8 mouse cellular contexts compared by ENCODE assay signal in the genomic region with DNA sequence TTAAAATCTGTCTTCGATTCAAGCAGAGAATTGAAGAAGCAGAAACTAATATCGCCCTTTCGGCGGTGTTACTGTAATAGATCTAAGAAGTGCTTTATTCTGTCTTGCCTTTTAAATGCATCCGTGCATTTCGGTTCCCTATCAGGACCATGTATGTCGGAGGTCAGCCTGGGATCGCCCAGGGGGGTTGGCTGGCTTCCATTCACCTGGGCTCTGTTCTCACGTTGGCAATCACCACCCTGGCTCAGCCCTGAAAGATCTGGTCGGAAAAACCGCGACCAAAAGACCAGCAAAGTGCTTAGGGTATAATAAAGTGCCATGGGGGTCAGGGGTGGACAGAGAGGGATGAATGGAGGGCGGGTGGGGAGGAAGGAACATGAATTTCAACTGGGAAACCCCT. TPM values are rescaled to one million over a fixed set of nuclear protein-coding genes. Genes with fewer than 3 reads are reported as not detected.
A peak's percentile ranks its signal among the peaks of the same experiment; 100 is the strongest.
DNase-seq lines count a peak whose midpoint lies in the region; ATAC-seq and TF ChIP-seq lines count a peak whose summit lies in the region.

No protein-coding gene starts in this region.

- no peaks in the 10 kb centered on the region for H3K36me3 ChIP-seq in heart, embryonic 12.5 days
- H3K36me3 ChIP-seq in hindbrain, embryonic 13.5 days: no peaks in the 10 kb centered on the region
- no peaks in the 10 kb centered on the region for H3K36me3 ChIP-seq in liver, embryonic 14.5 days (replicated peaks; ENCODE audit: control insufficient read depth, insufficient read depth, low read depth)

- H3K4me2 ChIP-seq in heart, embryonic 12.5 days: peak overlapping the region; percentile 98
- peak overlapping the region; percentile 91 for H3K4me2 ChIP-seq in hindbrain, embryonic 13.5 days
- peak overlapping the region; percentile 58 for H3K4me2 ChIP-seq in liver, embryonic 14.5 days (ENCODE audit: low read depth)

- H3K4me1 ChIP-seq in heart, embryonic 12.5 days (replicated peaks): 0 out of 2 replicates have a peak, but pooled peaks cover 6% of the 10 kb centered on the region
- peaks cover 13% of the 10 kb centered on the region for H3K4me1 ChIP-seq in hindbrain, embryonic 13.5 days (replicated peaks)
- H3K4me1 ChIP-seq in liver, embryonic 14.5 days (replicated peaks; ENCODE audit: control insufficient read depth in 2 of 2, insufficient read depth in 2 of 2, low read length in 1 of 2): no peaks in the 10 kb centered on the region

- no peak for TF ChIP-seq EP300 in liver, embryonic 14.5 days (IDR thresholded peaks at IDR 0.05; ENCODE audit: low read depth)

- H3K9me3 ChIP-seq in heart, embryonic 12.5 days (replicated peaks): no peaks in the 10 kb centered on the region
- H3K9me3 ChIP-seq in hindbrain, embryonic 13.5 days: no peaks in the 10 kb centered on the region
- H3K9me3 ChIP-seq in liver, embryonic 14.5 days (ENCODE audit: control insufficient read depth, low read length): no peaks in the 10 kb centered on the region

- intact Hi-C loops in heart, postnatal 25 days (cut with DNase I): loop anchor here (5.0 kb wide), 1 partner anchor 76 kb away; no protein-coding TSS in a partner anchor

- H3K9ac ChIP-seq in heart, embryonic 12.5 days: peak overlapping the region; percentile 83
- H3K9ac ChIP-seq in hindbrain, embryonic 13.5 days: peak overlapping the region; percentile 90
- no peak overlapping the region for H3K9ac ChIP-seq in liver, embryonic 14.5 days (replicated peaks)

- H3K4me3 ChIP-seq in heart, embryonic 12.5 days: peak overlapping the region; percentile 76
- H3K4me3 ChIP-seq in hindbrain, embryonic 13.5 days: peak overlapping the region; percentile 81
- peak overlapping the region; percentile 42 to 50; a peak in 2 of 4 replicates for H3K4me3 ChIP-seq in liver, embryonic 14.5 days (ENCODE audit: insufficient read depth in 1 of 2, low read depth in 2 of 2, low read length in 2 of 2)

- peaks cover 55% of the 10 kb centered on the region for H3K27me3 ChIP-seq in heart, embryonic 12.5 days (replicated peaks)
- peaks cover 15% of the 10 kb centered on the region for H3K27me3 ChIP-seq in hindbrain, embryonic 13.5 days
- peaks cover 41% of the 10 kb centered on the region for H3K27me3 ChIP-seq in liver, embryonic 14.5 days (ENCODE audit: control insufficient read depth, insufficient read depth, low read length)

- ATAC-seq in heart, embryonic 12.5 days (ENCODE audit: insufficient number of reproducible peaks, low FRiP score): no peak
- peak; percentile 37; the same call in 1 of the 2 replicates for ATAC-seq in hindbrain, embryonic 13.5 days (ENCODE audit: low FRiP score)
- ATAC-seq in liver, embryonic 14.5 days (ENCODE audit: insufficient read depth): no peak

- H3K27ac ChIP-seq in heart, embryonic 12.5 days (ENCODE audit: poor library complexity, severe bottlenecking): no peak overlapping the region
- H3K27ac ChIP-seq in hindbrain, embryonic 13.5 days: peak overlapping the region; percentile 69; the same call in 1 of the 2 replicates
- H3K27ac ChIP-seq in liver, embryonic 14.5 days: no peak overlapping the region

- no peak for DNase-seq in heart, postnatal 25 days (ENCODE audit: low spot score)
- DNase-seq in cerebellum, adult 9-10 months: peak; percentile 78
- no peak for DNase-seq in liver, embryonic 14.5 days (ENCODE audit: low read depth in 3 of 3, low spot score in 3 of 3)
- no peak for DNase-seq in thymus, postnatal 36 days
- DNase-seq in adrenal gland, postnatal 14 days: no peak
- no peak for DNase-seq in spleen, postnatal 10 days (ENCODE audit: low spot score in 2 of 2)

- no peak for TF ChIP-seq CTCF in liver, embryonic 14.5 days (IDR thresholded peaks at IDR 0.05; ENCODE audit: low read depth)

- WGBS in heart, embryonic 12.5 days: 18% methylated on average over 13 of the region's 13 CpGs
- WGBS in hindbrain, embryonic 13.5 days: 11% methylated on average over 13 of the region's 13 CpGs
- 14% methylated on average over 13 of the region's 13 CpGs for WGBS in liver, embryonic 14.5 days (ENCODE audit: insufficient replicate concordance)

RNA-seq across cellular contexts. Expression of gene Tmem150c, which starts 1.3 kb away (rescaled TPM):
- 1.1 and 1.9 TPM in 2 replicates for polyA plus RNA-seq in heart, embryonic 12.5 days (2016; fragmentation: Nextera tagmentation; extraction: Ambion mirVana)
- 1 to 10 TPM; 4.0 to 5.7 TPM for total RNA-seq in heart, postnatal 25 days (2021)
- polyA plus RNA-seq in hindbrain, embryonic 13.5 days (2015; fragmentation: Nextera tagmentation; extraction: Ambion mirVana): 19.4 and 19.6 TPM in 2 replicates
- polyA plus RNA-seq in liver, embryonic 14.5 days (2012; rRNA removed): 0.37 and 0.55 TPM in 2 replicates
- polyA plus RNA-seq in liver, embryonic 14.5 days (2014; fragmentation: Nextera tagmentation; extraction: Ambion mirVana): 0.21 and 0.24 TPM in 2 replicates
- total RNA-seq in adrenal gland, postnatal 14 days (2021): 13.9 and 15.0 TPM in 2 replicates
